Comparison of ENCODE assay signal across 8 mouse cellular contexts in genomic region chr6:30048163-30048500, GRCm38 (mm10). TPM values are rescaled to one million over a fixed set of nuclear protein-coding genes. Genes with fewer than 3 reads are reported as not detected.
DNase-seq lines count a peak whose midpoint lies in the region; ATAC-seq and TF ChIP-seq lines count a peak whose summit lies in the region.

No protein-coding gene starts in this region.

- no peaks in the 10 kb centered on the region for H3K27me3 ChIP-seq in heart, embryonic 15.5 days
- no peaks in the 10 kb centered on the region for H3K27me3 ChIP-seq in hindbrain, embryonic 13.5 days
- no peaks in the 10 kb centered on the region for H3K27me3 ChIP-seq in midbrain, embryonic 14.5 days (ENCODE audit: control insufficient read depth, insufficient read depth, low read length)

- no peak for TF ChIP-seq CTCF in bone marrow, adult 2 months (IDR thresholded peaks at IDR 0.05; ENCODE audit: control insufficient read depth, insufficient read depth, low read length)

- intact Hi-C loops in heart, postnatal 36 days (cut with DNase I) = loop anchor here (2.0 to 5.0 kb wide), 4 partner anchors 63 to 276 kb away; partner anchors contain the start of gene Strip2

- no peaks in the 10 kb centered on the region for H3K36me3 ChIP-seq in heart, embryonic 15.5 days
- no peaks in the 10 kb centered on the region for H3K36me3 ChIP-seq in hindbrain, embryonic 13.5 days
- H3K36me3 ChIP-seq in midbrain, embryonic 14.5 days (ENCODE audit: control insufficient read depth, insufficient read depth, low read length) = no peaks in the 10 kb centered on the region

- 1% methylated on average over 41 of the region's 45 CpGs for WGBS in heart, embryonic 15.5 days
- WGBS in bone marrow, adult 2 months = under 1% methylated on average over 42 of the region's 45 CpGs
- 0% methylated on average over 5 of the region's 45 CpGs for WGBS in hindbrain, embryonic 13.5 days
- under 1% methylated on average over 45 of the region's 45 CpGs for WGBS in midbrain, embryonic 14.5 days

- H3K4me1 ChIP-seq in heart, embryonic 15.5 days (replicated peaks) = peaks cover 13% of the 10 kb centered on the region
- H3K4me1 ChIP-seq in bone marrow, adult 2 months (ENCODE audit: control insufficient read depth, insufficient read depth, low read length) = peaks cover 2% of the 10 kb centered on the region
- H3K4me1 ChIP-seq in hindbrain, embryonic 13.5 days (replicated peaks) = peaks cover 40% of the 10 kb centered on the region
- peaks cover 23% of the 10 kb centered on the region for H3K4me1 ChIP-seq in midbrain, embryonic 14.5 days (ENCODE audit: control insufficient read depth, insufficient read depth, low read length)

- no peak for TF ChIP-seq POLR2A in bone marrow, adult 2 months (IDR thresholded peaks at IDR 0.05; ENCODE audit: borderline replicate concordance, control insufficient read depth, low read depth, low read length)

- DNase-seq in heart, postnatal 36 days = no peak
- no peak for DNase-seq in midbrain, embryonic 14.5 days
- no peak for DNase-seq in layer of hippocampus, adult 8-10 months (ENCODE audit: low spot score in 2 of 2)
- DNase-seq in cerebellum, postnatal 4 days (ENCODE audit: low spot score in 2 of 2) = no peak
- DNase-seq in urinary bladder, adult 2 months (ENCODE audit: low spot score) = no peak

- H3K9ac ChIP-seq in heart, embryonic 15.5 days = peak overlapping the region; percentile 99
- peak overlapping the region; percentile 99 for H3K9ac ChIP-seq in hindbrain, embryonic 13.5 days
- H3K9ac ChIP-seq in midbrain, embryonic 14.5 days (replicated peaks; ENCODE audit: low read length) = peak overlapping the region; percentile 99

- ATAC-seq in heart, embryonic 15.5 days (replicated peaks; ENCODE audit: insufficient number of reproducible peaks, insufficient read depth, low FRiP score, low read depth) = no peak; the same call in 1 of the 2 replicates
- ATAC-seq in hindbrain, embryonic 13.5 days (ENCODE audit: low FRiP score) = peak; percentile 87
- no peak for ATAC-seq in midbrain, embryonic 14.5 days (ENCODE audit: low FRiP score, low TSS enrichment)

- H3K9me3 ChIP-seq in heart, embryonic 15.5 days (replicated peaks) = no peaks in the 10 kb centered on the region
- H3K9me3 ChIP-seq in hindbrain, embryonic 13.5 days = no peaks in the 10 kb centered on the region
- H3K9me3 ChIP-seq in midbrain, embryonic 14.5 days (ENCODE audit: control insufficient read depth, low read length) = no peaks in the 10 kb centered on the region

- H3K4me2 ChIP-seq in heart, embryonic 15.5 days = peak overlapping the region; percentile 77
- peak overlapping the region; percentile 85 for H3K4me2 ChIP-seq in hindbrain, embryonic 13.5 days
- peak overlapping the region; percentile 76 for H3K4me2 ChIP-seq in midbrain, embryonic 14.5 days (ENCODE audit: low read length)

- peak overlapping the region; percentile 100 for H3K27ac ChIP-seq in heart, embryonic 15.5 days
- peak overlapping the region; percentile 100 for H3K27ac ChIP-seq in bone marrow, adult 2 months (ENCODE audit: control insufficient read depth, insufficient read depth, low read depth, low read length, poor library complexity)
- H3K27ac ChIP-seq in hindbrain, embryonic 13.5 days = peak overlapping the region; percentile 100
- peak overlapping the region; percentile 100 for H3K27ac ChIP-seq in midbrain, embryonic 14.5 days (replicated peaks; ENCODE audit: low read depth, low read length)

- H3K4me3 ChIP-seq in heart, embryonic 15.5 days = peak overlapping the region; percentile 95
- H3K4me3 ChIP-seq in bone marrow, adult 2 months (replicated peaks; ENCODE audit: control insufficient read depth, low read depth, low read length) = peak overlapping the region; percentile 95
- peak overlapping the region; percentile 98 for H3K4me3 ChIP-seq in hindbrain, embryonic 13.5 days
- H3K4me3 ChIP-seq in midbrain, embryonic 14.5 days (replicated peaks; ENCODE audit: low read depth, low read length) = peak overlapping the region; percentile 96

RNA-seq across cellular contexts. Expression of gene Nrf1, which starts 0.3 kb away (rescaled TPM):
- polyA plus RNA-seq in heart, embryonic 15.5 days (2015; fragmentation: Nextera tagmentation; extraction: Ambion mirVana) = 24.2 and 32.8 TPM in 2 replicates
- total RNA-seq in heart, postnatal 36 days (2021) = 10 to 100 TPM; 11.8 to 13.9 TPM
- polyA plus RNA-seq in bone marrow, adult 2 months (2011; ENCODE audit: insufficient read depth, insufficient read length, low replicate concordance, missing spikeins) = 46.4 and 58.1 TPM in 2 replicates
- polyA plus RNA-seq in hindbrain, embryonic 13.5 days (2015; fragmentation: Nextera tagmentation; extraction: Ambion mirVana) = 41.0 and 43.5 TPM in 2 replicates
- 32.2 and 42.8 TPM in 2 replicates for polyA plus RNA-seq in midbrain, embryonic 14.5 days (2014; fragmentation: Nextera tagmentation; extraction: Ambion mirVana)
- 10 to 100 TPM; 20.6 to 25.5 (median 24.2) TPM for total RNA-seq in layer of hippocampus, adult 8-10 months (2022)
- polyA plus RNA-seq in urinary bladder, adult 2 months (2012; rRNA removed) = 18.2 and 21.8 TPM in 2 replicates
